Mouse (Mus musculus) spleen, adult 2 months (tissue): ENCODE data around the gene Upb1.
"Not testable (repeated sequence)": the region's sequence is repeated elsewhere in the genome, so short reads cannot be mapped to it uniquely, and the experiment has no call there.

ENCODE experiments used
- CTCF ChIP-seq: fragments of 200-500 bp; IDR thresholded peaks from 2 replicates; pipeline ENCODE4 v1.5.1; 2011; ENCODE audit warnings: mild to moderate bottlenecking, inconsistent platforms; ENCODE audit not compliant: insufficient read depth, insufficient read length, insufficient replicate concordance; ENCODE audit errors: extremely low read depth
- POLR2A ChIP-seq: fragments of 200-500 bp; IDR thresholded peaks from 2 replicates; pipeline ENCODE4 v1.6.1; 2011; ENCODE audit warnings: low read depth, low read length, inconsistent platforms

GRCm38 (mm10) chr10:75411343-75412113, 10.6 kb downstream of the Upb1 start:
- not testable (repeated sequence) for TF ChIP-seq CTCF, POLR2A
